Mouse (Mus musculus) CH12.LX (cell line): Measurements from ENCODE around the gene Acot13. TPM values are rescaled to one million over a fixed set of nuclear protein-coding genes. Genes with fewer than 3 reads are reported as not detected.

Source experiments
- DNase-seq: peaks from one replicate; pipeline ENCODE4 v3.0.0-alpha.2; 2013; ENCODE audit errors: extremely low read depth
- H3K27ac ChIP-seq: 2 replicates; pipeline ENCODE4 v1.5.1; 2012; ENCODE audit warnings: low read depth, mild to moderate bottlenecking, control low read depth, moderate library complexity; ENCODE audit not compliant: insufficient read depth
- H3K27me3 ChIP-seq: replicated peaks from 2 replicates; pipeline ENCODE3; 2012; ENCODE audit warnings: inconsistent platforms
- H3K36me3 ChIP-seq, 2 experiments: replicated peaks in 1 of 2; 2 replicates each; pipeline versions ENCODE3 to v1.6.1; 2012; ENCODE audit warnings: inconsistent platforms in 1 of 2, low read length in 1 of 2, mild to moderate bottlenecking in 1 of 2, mixed read lengths in 1 of 2, moderate library complexity in 1 of 2; ENCODE audit not compliant: control insufficient read depth in 1 of 2, insufficient read depth in 1 of 2
- H3K4me1 ChIP-seq, 2 experiments: 2 replicates each; pipeline ENCODE4 v1.6.1; 2012; ENCODE audit warnings: inconsistent platforms in 1 of 2, moderate library complexity in 1 of 2; ENCODE audit not compliant: insufficient read depth in 2 of 2, control insufficient read depth in 1 of 2
- H3K4me2 ChIP-seq: 2 replicates; pipeline ENCODE4 v1.6.1; 2012; ENCODE audit warnings: low read depth, mild to moderate bottlenecking, control low read depth; ENCODE audit not compliant: poor library complexity, insufficient read depth, severe bottlenecking
- H3K4me3 ChIP-seq, 3 experiments: fragments of 150-350 bp in 1 of 3; sonication (generic) in 1 of 3; replicated peaks in 1 of 3; 2 replicates each; pipeline versions ENCODE3 to v1.5.1; 2011 to 2012; ENCODE audit warnings: low read depth in 2 of 3, low read length in 2 of 3, mild to moderate bottlenecking in 2 of 3, moderate library complexity in 2 of 3, control low read depth in 1 of 3, improper control_type of control experiment in 1 of 3, inconsistent platforms in 1 of 3, mixed read lengths in 1 of 3; ENCODE audit not compliant: poor library complexity in 1 of 3
- H3K79me2 ChIP-seq: replicated peaks from 2 replicates; pipeline ENCODE4 v1.6.1; 2012; ENCODE audit warnings: mild to moderate bottlenecking, moderate library complexity; ENCODE audit not compliant: control insufficient read depth, poor library complexity, insufficient read depth, severe bottlenecking; ENCODE audit errors: extremely low read depth
- H3K9ac ChIP-seq: 2 replicates; pipeline ENCODE4 v1.6.1; 2012; ENCODE audit warnings: low read depth, mild to moderate bottlenecking, control low read depth, moderate library complexity; ENCODE audit not compliant: insufficient read depth
- H3K9me3 ChIP-seq: replicated peaks from 2 replicates; pipeline ENCODE3; 2012; ENCODE audit warnings: low read length, inconsistent platforms, mixed read lengths
- BHLHE40 ChIP-seq: IDR thresholded peaks from 2 replicates; pipeline ENCODE4 v1.6.1; 2011; ENCODE audit warnings: mild to moderate bottlenecking, low read depth, low read length, improper control_type of control experiment
- CHD1 ChIP-seq: IDR thresholded peaks from 2 replicates; pipeline ENCODE4 v1.6.1; 2012; ENCODE audit warnings: low read depth, low read length, improper control_type of control experiment, inconsistent platforms
- CTCF ChIP-seq, 2 experiments: IDR thresholded peaks in 1 of 2; conservative IDR thresholded peaks in 1 of 2; 2 replicates each; pipeline ENCODE4 v1.5.1; 2011 to 2012; ENCODE audit warnings: low read depth in 2 of 2, low read length in 2 of 2, improper control_type of control experiment in 1 of 2, inconsistent platforms in 1 of 2, mild to moderate bottlenecking in 1 of 2, moderate library complexity in 1 of 2
- ELF1 ChIP-seq: IDR thresholded peaks from 2 replicates; pipeline ENCODE4 v1.6.1; 2014; ENCODE audit warnings: low read depth, mild to moderate bottlenecking, inconsistent platforms, low read length, improper control_type of control experiment
- EP300 ChIP-seq: IDR thresholded peaks from 2 replicates; pipeline ENCODE4 v1.6.1; 2011; ENCODE audit warnings: low read length, improper control_type of control experiment
- ETS1 ChIP-seq: conservative IDR thresholded peaks from 2 replicates; pipeline ENCODE4 v1.6.1; 2012; ENCODE audit warnings: low read depth, mild to moderate bottlenecking, inconsistent platforms, low read length, improper control_type of control experiment, moderate library complexity
- GABPA ChIP-seq: IDR thresholded peaks from 2 replicates; pipeline ENCODE4 v1.6.1; 2012; ENCODE audit warnings: low read depth, low read length, improper control_type of control experiment, inconsistent platforms; ENCODE audit not compliant: insufficient replicate concordance
- HCFC1 ChIP-seq: IDR thresholded peaks from 2 replicates; pipeline ENCODE4 v1.6.1; 2012; ENCODE audit warnings: low read depth, mild to moderate bottlenecking, inconsistent platforms, low read length, improper control_type of control experiment
- JUN ChIP-seq: IDR thresholded peaks from 2 replicates; pipeline ENCODE4 v1.6.1; 2011; ENCODE audit warnings: low read depth, mild to moderate bottlenecking, low read length, improper control_type of control experiment, moderate library complexity; ENCODE audit not compliant: insufficient read depth
- JUND ChIP-seq: conservative IDR thresholded peaks from 2 replicates; pipeline ENCODE4 v1.6.1; 2011; ENCODE audit warnings: low read depth, low read length, improper control_type of control experiment
- KAT2A ChIP-seq: IDR thresholded peaks from 2 replicates; pipeline ENCODE4 v1.6.1; 2012; ENCODE audit warnings: low read length, improper control_type of control experiment, inconsistent platforms; ENCODE audit not compliant: insufficient replicate concordance
- MAFK ChIP-seq: IDR thresholded peaks from 2 replicates; pipeline ENCODE4 v1.6.1; 2011; ENCODE audit warnings: low read length, improper control_type of control experiment; ENCODE audit not compliant: insufficient replicate concordance
- MAX ChIP-seq: IDR thresholded peaks from 2 replicates; pipeline ENCODE4 v1.6.1; 2011; ENCODE audit warnings: low read length, improper control_type of control experiment
- MAZ ChIP-seq: IDR thresholded peaks from 2 replicates; pipeline ENCODE4 v1.6.1; 2012; ENCODE audit warnings: low read depth, mild to moderate bottlenecking, inconsistent platforms, low read length, improper control_type of control experiment, moderate library complexity
- MEF2A ChIP-seq: IDR thresholded peaks from 2 replicates; pipeline ENCODE4 v1.6.1; 2014; ENCODE audit warnings: low read depth, mild to moderate bottlenecking, inconsistent platforms, low read length, improper control_type of control experiment, borderline replicate concordance
- MXI1 ChIP-seq: IDR thresholded peaks from 2 replicates; pipeline ENCODE4 v1.6.1; 2011; ENCODE audit warnings: mild to moderate bottlenecking, low read depth, low read length, improper control_type of control experiment
- NELFE ChIP-seq: IDR thresholded peaks from 2 replicates; pipeline ENCODE4 v1.6.1; 2011; ENCODE audit warnings: low read depth, low read length, improper control_type of control experiment
- PAX5 ChIP-seq: IDR thresholded peaks from 2 replicates; pipeline ENCODE4 v1.6.1; 2012; ENCODE audit warnings: low read length, inconsistent platforms, mixed read lengths
- POLR2A ChIP-seq: IDR thresholded peaks from 2 replicates; pipeline ENCODE4 v1.6.1; 2011; ENCODE audit warnings: low read depth, mild to moderate bottlenecking, improper control_type of control experiment, low read length
- POLR2AphosphoS2 ChIP-seq: IDR thresholded peaks from 2 replicates; pipeline ENCODE4 v1.6.1; 2011; ENCODE audit warnings: low read depth, low read length, improper control_type of control experiment
- RAD21 ChIP-seq: IDR thresholded peaks from 2 replicates; pipeline ENCODE4 v1.6.1; 2011; ENCODE audit warnings: low read depth, mild to moderate bottlenecking, low read length, improper control_type of control experiment, moderate library complexity
- RCOR1 ChIP-seq: conservative IDR thresholded peaks from 2 replicates; pipeline ENCODE4 v1.6.1; 2012; ENCODE audit warnings: low read depth, mild to moderate bottlenecking, inconsistent platforms, low read length, improper control_type of control experiment
- SIN3A ChIP-seq: IDR thresholded peaks from 2 replicates; pipeline ENCODE4 v1.6.1; 2012; ENCODE audit warnings: low read length, improper control_type of control experiment, inconsistent platforms
- TBP ChIP-seq: conservative IDR thresholded peaks from 2 replicates; pipeline ENCODE4 v1.6.1; 2011; ENCODE audit warnings: low read depth, low read length, improper control_type of control experiment
- UBTF ChIP-seq: IDR thresholded peaks from 2 replicates; pipeline ENCODE4 v1.6.1; 2012; ENCODE audit warnings: low read depth, mild to moderate bottlenecking, inconsistent platforms, low read length, improper control_type of control experiment, moderate library complexity
- USF1 ChIP-seq: IDR thresholded peaks from 2 replicates; pipeline ENCODE4 v1.6.1; 2014; ENCODE audit warnings: low read depth, mild to moderate bottlenecking, inconsistent platforms, low read length, improper control_type of control experiment
- USF2 ChIP-seq: conservative IDR thresholded peaks from 2 replicates; pipeline ENCODE4 v1.6.1; 2011; ENCODE audit warnings: low read depth, low read length, improper control_type of control experiment
- ZC3H11A ChIP-seq: IDR thresholded peaks from 2 replicates; pipeline ENCODE4 v1.6.1; 2012; ENCODE audit warnings: low read depth, mild to moderate bottlenecking, inconsistent platforms, low read length, improper control_type of control experiment
- ZKSCAN1 ChIP-seq: IDR thresholded peaks from 2 replicates; pipeline ENCODE4 v1.6.1; 2012; ENCODE audit warnings: low read depth, inconsistent platforms, low read length, improper control_type of control experiment, borderline replicate concordance
- dilution Hi-C: fragments of 300-500 bp; cut with MboI; formaldehyde crosslinking; loops from 2 replicates; pipeline ENCODE4 v1.14.3; 2020; ENCODE audit warnings: low sequenced_read_pairs; ENCODE audit not compliant: extremely low pct_unique_long_range_greater_than_20kb, extremely low pct_ligation_motif_present
- in situ Hi-C: fragments of 300-500 bp; cut with MboI; formaldehyde crosslinking; loops from 3 replicates; pipeline ENCODE4 v1.14.3; 2019; ENCODE audit warnings: low sequenced_read_pairs, low pct_ligation_motif_present, low pct_unique_long_range_greater_than_20kb, mixed read lengths
- polyA plus RNA-seq: library from polyadenylated mRNA; unstranded; fragments of >175 nt; gene quantifications from 2 replicates; pipeline ENCODE4 v1.2.1, GENCODE M21; 2012; ENCODE audit warnings: low read depth; ENCODE audit not compliant: insufficient read length
- total RNA-seq, 2 experiments: library from RNA; depleted of rRNA; stranded (reverse); fragments of 300-350 nt in 1 of 2; fragments of >200 nt in 1 of 2; gene quantifications; 2 replicates each; pipeline ENCODE4 v1.2.3; 2012 to 2014

Acot13 gene
- total and polyA plus RNA-seq, 3 experiments = 37.1 to 50.5 (median 45.5) TPM

- H3K4me3 ChIP-seq = peak overlapping the region; percentile 77 to 96 (median 79)
- dilution Hi-C loops (no loop called here), in situ Hi-C loops (no loop called here)
- peaks cover 2 to 35% of the 10 kb centered on the region in 2 experiments for H3K36me3 ChIP-seq
- peak overlapping the region; percentile 99 for H3K4me2 ChIP-seq
- H3K27ac ChIP-seq = peak overlapping the region; percentile 76; the same call in 1 of the 2 replicates
- no peaks in the 10 kb centered on the region for H3K27me3 ChIP-seq
- H3K9me3 ChIP-seq = no peaks in the 10 kb centered on the region
- peaks cover 0 to 32% of the 10 kb centered on the region in 2 experiments; a peak in 3 of 4 replicates for H3K4me1 ChIP-seq
- TF ChIP-seq MAFK (no peak), MAX (no peak; the same call in 1 of the 2 replicates), PAX5 (no peak), HCFC1 (no peak), KAT2A (no peak), USF1 (no peak), JUN (no peak), RAD21 (no peak), ZKSCAN1 (no peak), NELFE (no peak), POLR2AphosphoS2 (no peak)
- no peak for DNase-seq
- peaks cover 47% of the 10 kb centered on the region for H3K79me2 ChIP-seq
- peak overlapping the region; percentile 74 for H3K9ac ChIP-seq
Measured at GRCm38 (mm10) chr13:24832131-24832810, 931 bp upstream of the Acot13 start.

GRCm38 (mm10) chr13:24830756-24831352 is 486 bp downstream of the Acot13 start:
- H3K27ac ChIP-seq = peak overlapping the region; percentile 31; the same call in 1 of the 2 replicates
- no peak for DNase-seq
- peaks cover 0 to 29% of the 10 kb centered on the region in 2 experiments; a peak in 3 of 4 replicates for H3K4me1 ChIP-seq
- peaks cover 38% of the 10 kb centered on the region for H3K79me2 ChIP-seq
- in situ Hi-C loops (no loop called here), dilution Hi-C loops (no loop called here)
- peak overlapping the region; percentile 95 for H3K4me2 ChIP-seq
- H3K9me3 ChIP-seq = no peaks in the 10 kb centered on the region
- H3K9ac ChIP-seq = peak overlapping the region; percentile 87
- H3K27me3 ChIP-seq = no peaks in the 10 kb centered on the region
- H3K36me3 ChIP-seq = peaks cover 2 to 32% of the 10 kb centered on the region in 2 experiments
- H3K4me3 ChIP-seq = peak overlapping the region; percentile 64 to 96 (median 68)
- no peak for TF ChIP-seq POLR2A
- no peak for TF ChIP-seq JUND
- TF ChIP-seq MEF2A = no peak
- no peak for TF ChIP-seq GABPA
- no peak for TF ChIP-seq POLR2AphosphoS2
- TF ChIP-seq SIN3A = peak; percentile 47; the same call in 1 of the 2 replicates
- TF ChIP-seq ETS1 = no peak
- no peak for TF ChIP-seq USF1
- TF ChIP-seq EP300 = 0 out of 2 replicates have a peak, but pooled peaks have one; percentile 12
- TF ChIP-seq PAX5 = no peak
- no peak for TF ChIP-seq BHLHE40
- no peak for TF ChIP-seq ZC3H11A
- TF ChIP-seq UBTF = no peak
- no peak for TF ChIP-seq HCFC1
- TF ChIP-seq CHD1 = 0 out of 2 replicates have a peak, but pooled peaks have one; percentile 80
- TF ChIP-seq MAZ = no peak
- no peak for TF ChIP-seq RCOR1
- no peak for TF ChIP-seq NELFE
- peak; percentile 5; the same call in 1 of the 2 replicates for TF ChIP-seq MXI1
- no peak for TF ChIP-seq CTCF (conservative IDR thresholded peaks at IDR 0.05 in 1 of 2, IDR thresholded peaks at IDR 0.05 in 1 of 2; ENCODE audit: low read depth in 2 of 2, low read length in 2 of 2)
- TF ChIP-seq ZKSCAN1 = no peak
- TF ChIP-seq TBP = no peak; the same call in 1 of the 2 replicates
- TF ChIP-seq RAD21 = no peak
- no peak for TF ChIP-seq MAX
- TF ChIP-seq ELF1 = 0 out of 2 replicates have a peak, but pooled peaks have one; percentile 55
- TF ChIP-seq USF2 = no peak
